Mouse (Mus musculus) intestine, embryonic 15.5 days (tissue): ENCODE data around the gene Rad52. TPM values are rescaled to one million over a fixed set of nuclear protein-coding genes. Genes with fewer than 3 reads are reported as not detected.

Source experiments
- ATAC-seq: fragments of 200-750 bp; cut with Nextera tagmentation; 2 replicates; pipeline ENCODE4 v1.8.0; 2017; ENCODE audit warnings: moderate TSS enrichment, moderate library complexity
- H3K27ac ChIP-seq: fragments of 300-500 bp; sonication (generic); 2 replicates; pipeline ENCODE4 v1.5.1; 2015; ENCODE audit warnings: mild to moderate bottlenecking, inconsistent platforms
- H3K27me3 ChIP-seq: fragments of 300-500 bp; sonication (generic); replicated peaks from 2 replicates; pipeline ENCODE4 v1.6.1; 2015; ENCODE audit warnings: inconsistent platforms
- H3K36me3 ChIP-seq: fragments of 300-500 bp; sonication (generic); 2 replicates; pipeline ENCODE4 v1.6.1; 2015; ENCODE audit warnings: inconsistent platforms
- H3K4me1 ChIP-seq: fragments of 300-500 bp; sonication (generic); replicated peaks from 2 replicates; pipeline ENCODE4 v1.6.1; 2015; ENCODE audit warnings: inconsistent platforms
- H3K4me2 ChIP-seq: fragments of 300-500 bp; sonication (generic); replicated peaks from 2 replicates; pipeline ENCODE4 v1.6.1; 2015; ENCODE audit warnings: mild to moderate bottlenecking, inconsistent platforms
- H3K4me3 ChIP-seq: fragments of 300-500 bp; sonication (generic); replicated peaks from 2 replicates; pipeline ENCODE4 v1.5.1; 2015; ENCODE audit warnings: inconsistent platforms
- H3K9ac ChIP-seq: fragments of 300-500 bp; sonication (generic); 2 replicates; pipeline ENCODE4 v1.6.1; 2015; ENCODE audit warnings: inconsistent platforms
- H3K9me3 ChIP-seq: fragments of 300-500 bp; sonication (generic); 2 replicates; pipeline ENCODE4 v1.6.1; 2016; ENCODE audit warnings: inconsistent platforms
- WGBS: fragments of 180-500 bp; shearing (Covaris S2); methylation state at CpG from one replicate; pipeline ENCODE4 v1.1.7; 2015; 5-methylcytosine and 5-hydroxymethylcytosine counted together
- polyA plus RNA-seq: library from polyadenylated mRNA; unstranded; fragments of >200 nt; fragmentation: Nextera tagmentation; extraction: Ambion mirVana; gene quantifications from 2 replicates; pipeline ENCODE4 v1.2.1, GENCODE M21; 2015

Gene Rad52
- polyA plus RNA-seq, 1 experiment from 2014 or later = 16.6 TPM

GRCm38 (mm10) chr6:119918561-119919181, 16.2 kb downstream of the Rad52 start:
- H3K9ac ChIP-seq = no peak overlapping the region
- no peaks in the 10 kb centered on the region for H3K4me1 ChIP-seq
- ATAC-seq = no peak
- H3K9me3 ChIP-seq = no peaks in the 10 kb centered on the region
- WGBS = 81% methylated on average over 16 of the region's 16 CpGs
- no peaks in the 10 kb centered on the region for H3K27me3 ChIP-seq
- peaks cover 26% of the 10 kb centered on the region; the same call in 1 of the 2 replicates for H3K36me3 ChIP-seq
- H3K27ac ChIP-seq = no peak overlapping the region
- no peak overlapping the region for H3K4me3 ChIP-seq
- H3K4me2 ChIP-seq = no peak overlapping the region

- Histone ChIP-seq H3K9me3 (no peaks in the 10 kb centered on the region), H3K4me1 (no peaks in the 10 kb centered on the region), H3K36me3 (peaks cover 28% of the 10 kb centered on the region), H3K4me2 (no peak overlapping the region), H3K27ac (no peak overlapping the region), H3K27me3 (no peaks in the 10 kb centered on the region), H3K4me3 (no peak overlapping the region), H3K9ac (no peak overlapping the region)
- WGBS = 90% methylated on average over 3 of the region's 3 CpGs
- no peak for ATAC-seq
Observed at GRCm38 (mm10) chr6:119922136-119922535, 19.6 kb downstream of the Rad52 start.

GRCm38 (mm10) chr6:119922544-119922943, 20.0 kb downstream of the Rad52 start:
- Histone ChIP-seq H3K4me2 (no peak overlapping the region), H3K9me3 (no peaks in the 10 kb centered on the region), H3K4me1 (no peaks in the 10 kb centered on the region), H3K27ac (no peak overlapping the region), H3K27me3 (no peaks in the 10 kb centered on the region), H3K36me3 (peaks cover 28% of the 10 kb centered on the region), H3K9ac (no peak overlapping the region), H3K4me3 (no peak overlapping the region)
- no peak for ATAC-seq
- WGBS = 89% methylated on average over 4 of the region's 4 CpGs

GRCm38 (mm10) chr6:119924235-119925005, 21.9 kb downstream of the Rad52 start:
- H3K27me3 ChIP-seq = no peaks in the 10 kb centered on the region
- ATAC-seq = no peak
- H3K4me1 ChIP-seq = no peaks in the 10 kb centered on the region
- no peak overlapping the region for H3K27ac ChIP-seq
- H3K36me3 ChIP-seq = peaks cover 27% of the 10 kb centered on the region
- WGBS = 46% methylated on average over 4 of the region's 4 CpGs
- no peak overlapping the region for H3K9ac ChIP-seq
- H3K4me3 ChIP-seq = no peak overlapping the region
- H3K4me2 ChIP-seq = no peak overlapping the region
- no peaks in the 10 kb centered on the region for H3K9me3 ChIP-seq

Other genes starting within 250 kb of the Rad52 start
- gene Erc1, start 54.5 kb upstream of the Rad52 start, polyA plus RNA-seq = 13.7 and 14.4 TPM in 2 replicates
- 39.5 and 42.6 TPM in 2 replicates for gene Wnk1, start 136.0 kb downstream of the Rad52 start, polyA plus RNA-seq
- gene Ninj2, start 190.7 kb downstream of the Rad52 start, polyA plus RNA-seq = not detected in 2 replicates